Mouse (Mus musculus) myocyte (in vitro differentiated cells): Measurements from ENCODE around the gene Tmem234.

ENCODE experiments used
- CEBPB ChIP-seq: IDR thresholded peaks from 2 replicates; pipeline ENCODE4 v1.6.1; 2011; ENCODE audit warnings: mild to moderate bottlenecking, moderate library complexity; ENCODE audit not compliant: poor library complexity, insufficient read depth, severe bottlenecking
- E2F4 ChIP-seq: IDR thresholded peaks from one replicate; pipeline ENCODE4 v1.6.1; 2011; ENCODE audit warnings: mild to moderate bottlenecking, control low read depth, moderate library complexity; ENCODE audit not compliant: insufficient read depth
- MAX ChIP-seq: IDR thresholded peaks from one replicate; pipeline ENCODE4 v1.6.1; 2011; ENCODE audit warnings: low read depth, mild to moderate bottlenecking, control low read depth
- MYOD1 ChIP-seq, 3 experiments: IDR thresholded peaks; one replicate each; pipeline ENCODE4 v1.6.1; 2011; ENCODE audit warnings: control low read depth in 2 of 3, low read depth in 2 of 3, mild to moderate bottlenecking in 2 of 3, moderate library complexity in 1 of 3; ENCODE audit not compliant: insufficient read length in 2 of 3, control insufficient read depth in 1 of 3
- MYOG ChIP-seq, 3 experiments: IDR thresholded peaks; one replicate each; pipeline ENCODE4 v1.6.1; 2011; ENCODE audit warnings: control low read depth in 2 of 3, low read depth in 2 of 3, mild to moderate bottlenecking in 2 of 3; ENCODE audit not compliant: insufficient read length in 2 of 3, control insufficient read depth in 1 of 3, insufficient read depth in 1 of 3
- POLR2A ChIP-seq: IDR thresholded peaks from one replicate; pipeline ENCODE4 v1.6.1; 2011; ENCODE audit warnings: low read depth, mild to moderate bottlenecking, control low read depth, moderate library complexity; ENCODE audit not compliant: insufficient read length
- POLR2AphosphoS2 ChIP-seq: IDR thresholded peaks from one replicate; pipeline ENCODE4 v1.6.1; 2011; ENCODE audit warnings: low read depth, control low read depth; ENCODE audit not compliant: insufficient read length
- REST ChIP-seq: IDR thresholded peaks from one replicate; pipeline ENCODE4 v1.6.1; 2011; ENCODE audit warnings: mild to moderate bottlenecking, control low read depth, moderate library complexity; ENCODE audit not compliant: insufficient read depth, insufficient read length
- TCF3 ChIP-seq: IDR thresholded peaks from one replicate; pipeline ENCODE4 v1.6.1; 2011; ENCODE audit warnings: low read depth, control low read depth; ENCODE audit not compliant: insufficient read length
- USF1 ChIP-seq: IDR thresholded peaks from one replicate; pipeline ENCODE4 v1.6.1; 2011; ENCODE audit warnings: low read depth, mild to moderate bottlenecking, control low read depth, moderate library complexity

GRCm38 (mm10) chr4:129617121-129617641 lies 16.7 kb downstream of the Tmem234 start:
- TF ChIP-seq MYOG (IDR thresholded peaks at IDR 0.05; ENCODE audit: control insufficient read depth in 1 of 3, insufficient read depth in 1 of 3, insufficient read length in 2 of 3, low read depth in 2 of 3): no peak
- peak; percentile 36 for TF ChIP-seq POLR2A
- TF ChIP-seq CEBPB: no peak
- no peak for TF ChIP-seq TCF3
- no peak for TF ChIP-seq MAX
- TF ChIP-seq REST: no peak
- no peak for TF ChIP-seq MYOD1 (IDR thresholded peaks at IDR 0.05; ENCODE audit: control insufficient read depth in 1 of 3, insufficient read length in 2 of 3, low read depth in 2 of 3)
- peak; percentile 10 for TF ChIP-seq POLR2AphosphoS2
- no peak for TF ChIP-seq E2F4
- TF ChIP-seq USF1: no peak
